Mouse (Mus musculus) CH12.LX (cell line): ENCODE measurements around the gene Tecta. TPM values are rescaled to one million over a fixed set of nuclear protein-coding genes. Genes with fewer than 3 reads are reported as not detected.

ENCODE experiments used
- DNase-seq: peaks from one replicate; pipeline ENCODE4 v3.0.0-alpha.2; 2013; ENCODE audit errors: extremely low read depth
- H3K27ac ChIP-seq: 2 replicates; pipeline ENCODE4 v1.5.1; 2012; ENCODE audit warnings: low read depth, mild to moderate bottlenecking, control low read depth, moderate library complexity; ENCODE audit not compliant: insufficient read depth
- H3K27me3 ChIP-seq: replicated peaks from 2 replicates; pipeline ENCODE3; 2012; ENCODE audit warnings: inconsistent platforms
- H3K36me3 ChIP-seq, 2 experiments: replicated peaks in 1 of 2; 2 replicates each; pipeline versions ENCODE3 to v1.6.1; 2012; ENCODE audit warnings: inconsistent platforms in 1 of 2, low read length in 1 of 2, mild to moderate bottlenecking in 1 of 2, mixed read lengths in 1 of 2, moderate library complexity in 1 of 2; ENCODE audit not compliant: control insufficient read depth in 1 of 2, insufficient read depth in 1 of 2
- H3K4me1 ChIP-seq, 2 experiments: 2 replicates each; pipeline ENCODE4 v1.6.1; 2012; ENCODE audit warnings: inconsistent platforms in 1 of 2, moderate library complexity in 1 of 2; ENCODE audit not compliant: insufficient read depth in 2 of 2, control insufficient read depth in 1 of 2
- H3K4me2 ChIP-seq: 2 replicates; pipeline ENCODE4 v1.6.1; 2012; ENCODE audit warnings: low read depth, mild to moderate bottlenecking, control low read depth; ENCODE audit not compliant: poor library complexity, insufficient read depth, severe bottlenecking
- H3K4me3 ChIP-seq, 3 experiments: fragments of 150-350 bp in 1 of 3; sonication (generic) in 1 of 3; replicated peaks in 1 of 3; 2 replicates each; pipeline versions ENCODE3 to v1.5.1; 2011 to 2012; ENCODE audit warnings: low read depth in 2 of 3, low read length in 2 of 3, mild to moderate bottlenecking in 2 of 3, moderate library complexity in 2 of 3, control low read depth in 1 of 3, improper control_type of control experiment in 1 of 3, inconsistent platforms in 1 of 3, mixed read lengths in 1 of 3; ENCODE audit not compliant: poor library complexity in 1 of 3
- H3K79me2 ChIP-seq: replicated peaks from 2 replicates; pipeline ENCODE4 v1.6.1; 2012; ENCODE audit warnings: mild to moderate bottlenecking, moderate library complexity; ENCODE audit not compliant: control insufficient read depth, poor library complexity, insufficient read depth, severe bottlenecking; ENCODE audit errors: extremely low read depth
- H3K9ac ChIP-seq: 2 replicates; pipeline ENCODE4 v1.6.1; 2012; ENCODE audit warnings: low read depth, mild to moderate bottlenecking, control low read depth, moderate library complexity; ENCODE audit not compliant: insufficient read depth
- H3K9me3 ChIP-seq: replicated peaks from 2 replicates; pipeline ENCODE3; 2012; ENCODE audit warnings: low read length, inconsistent platforms, mixed read lengths
- E2F4 ChIP-seq: IDR thresholded peaks from 2 replicates; pipeline ENCODE4 v1.6.1; 2011; ENCODE audit warnings: low read depth, low read length, improper control_type of control experiment; ENCODE audit not compliant: insufficient replicate concordance
- JUND ChIP-seq: conservative IDR thresholded peaks from 2 replicates; pipeline ENCODE4 v1.6.1; 2011; ENCODE audit warnings: low read depth, low read length, improper control_type of control experiment
- KAT2A ChIP-seq: IDR thresholded peaks from 2 replicates; pipeline ENCODE4 v1.6.1; 2012; ENCODE audit warnings: low read length, improper control_type of control experiment, inconsistent platforms; ENCODE audit not compliant: insufficient replicate concordance
- MAX ChIP-seq: IDR thresholded peaks from 2 replicates; pipeline ENCODE4 v1.6.1; 2011; ENCODE audit warnings: low read length, improper control_type of control experiment
- MAZ ChIP-seq: IDR thresholded peaks from 2 replicates; pipeline ENCODE4 v1.6.1; 2012; ENCODE audit warnings: low read depth, mild to moderate bottlenecking, inconsistent platforms, low read length, improper control_type of control experiment, moderate library complexity
- MXI1 ChIP-seq: IDR thresholded peaks from 2 replicates; pipeline ENCODE4 v1.6.1; 2011; ENCODE audit warnings: mild to moderate bottlenecking, low read depth, low read length, improper control_type of control experiment
- MYC ChIP-seq: IDR thresholded peaks from 2 replicates; pipeline ENCODE4 v1.6.1; 2011; ENCODE audit warnings: low read depth, mild to moderate bottlenecking, improper control_type of control experiment, low read length
- RAD21 ChIP-seq: IDR thresholded peaks from 2 replicates; pipeline ENCODE4 v1.6.1; 2011; ENCODE audit warnings: low read depth, mild to moderate bottlenecking, low read length, improper control_type of control experiment, moderate library complexity
- TCF12 ChIP-seq: IDR thresholded peaks from 2 replicates; pipeline ENCODE4 v1.6.1; 2014; ENCODE audit warnings: low read depth, mild to moderate bottlenecking, inconsistent platforms, low read length, improper control_type of control experiment
- UBTF ChIP-seq: IDR thresholded peaks from 2 replicates; pipeline ENCODE4 v1.6.1; 2012; ENCODE audit warnings: low read depth, mild to moderate bottlenecking, inconsistent platforms, low read length, improper control_type of control experiment, moderate library complexity
- ZMIZ1 ChIP-seq: IDR thresholded peaks from 2 replicates; pipeline ENCODE4 v1.6.1; 2012; ENCODE audit warnings: low read depth, mild to moderate bottlenecking, inconsistent platforms, low read length, improper control_type of control experiment
- dilution Hi-C: fragments of 300-500 bp; cut with MboI; formaldehyde crosslinking; loops from 2 replicates; pipeline ENCODE4 v1.14.3; 2020; ENCODE audit warnings: low sequenced_read_pairs; ENCODE audit not compliant: extremely low pct_unique_long_range_greater_than_20kb, extremely low pct_ligation_motif_present
- in situ Hi-C: fragments of 300-500 bp; cut with MboI; formaldehyde crosslinking; loops from 3 replicates; pipeline ENCODE4 v1.14.3; 2019; ENCODE audit warnings: low sequenced_read_pairs, low pct_ligation_motif_present, low pct_unique_long_range_greater_than_20kb, mixed read lengths
- polyA plus RNA-seq: library from polyadenylated mRNA; unstranded; fragments of >175 nt; gene quantifications from 2 replicates; pipeline ENCODE4 v1.2.1, GENCODE M21; 2012; ENCODE audit warnings: low read depth; ENCODE audit not compliant: insufficient read length
- total RNA-seq, 2 experiments: library from RNA; depleted of rRNA; stranded (reverse); fragments of 300-350 nt in 1 of 2; fragments of >200 nt in 1 of 2; gene quantifications; 2 replicates each; pipeline ENCODE4 v1.2.3; 2012 to 2014

Gene Tecta
- total and polyA plus RNA-seq, 3 experiments, result 0.04 to 0.09 TPM; not detected in 1

DNA sequence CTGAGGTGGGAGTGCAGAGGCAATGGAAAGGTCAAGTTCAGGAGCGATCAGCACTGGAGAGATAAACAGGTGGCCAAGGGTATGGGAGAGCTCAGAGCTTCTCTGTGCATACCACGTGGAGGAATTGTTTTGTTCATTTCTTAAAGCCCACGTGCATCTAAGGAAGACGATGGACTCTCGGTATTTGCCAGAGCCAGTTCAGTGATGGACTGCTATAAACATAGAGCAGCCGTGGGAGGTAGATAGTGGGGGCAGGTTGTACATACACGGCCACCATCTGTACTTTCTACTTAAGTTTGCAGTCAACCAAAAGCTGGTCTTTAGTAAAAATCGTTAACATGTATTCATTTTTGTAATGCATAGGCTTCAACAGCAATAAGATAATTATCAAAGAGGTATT, 42.4 kb upstream of the Tecta start:
- no peak overlapping the region for H3K4me3 ChIP-seq
- H3K36me3 ChIP-seq, result peaks cover 43 to 81% of the 10 kb centered on the region in 2 experiments
- H3K79me2 ChIP-seq, result no peaks in the 10 kb centered on the region
- dilution Hi-C loops (no loop called here), in situ Hi-C loops (no loop called here)
- no peak for TF ChIP-seq KAT2A
- DNase-seq, result no peak
- H3K4me2 ChIP-seq, result no peak overlapping the region
- no peak overlapping the region for H3K27ac ChIP-seq
- no peaks in the 10 kb centered on the region for H3K9me3 ChIP-seq
- H3K9ac ChIP-seq, result no peak overlapping the region
- no peaks in the 10 kb centered on the region for H3K27me3 ChIP-seq
- H3K4me1 ChIP-seq, result peaks cover 0 to 6% of the 10 kb centered on the region in 2 experiments; a peak in 2 of 4 replicates

DNA sequence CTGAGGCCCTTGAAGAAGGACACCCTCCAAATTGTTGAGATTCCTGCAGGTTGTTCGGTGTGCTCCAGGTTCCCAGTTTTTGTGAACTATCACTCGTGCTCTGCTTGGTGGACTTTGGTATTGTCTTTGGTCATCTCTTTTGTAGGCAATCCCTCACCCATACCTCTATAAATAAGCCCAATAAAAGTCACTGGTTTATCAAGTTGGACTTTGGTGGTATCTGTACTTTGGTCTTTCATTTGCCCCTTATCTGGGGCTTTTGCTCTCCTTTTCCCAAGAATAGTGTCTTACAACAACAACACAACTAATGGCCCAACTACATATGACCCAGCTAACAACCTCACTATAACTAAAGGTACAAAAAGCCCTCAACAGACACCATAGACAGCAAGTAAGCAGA, 41.5 kb upstream of the Tecta start:
- H3K27me3 ChIP-seq, result no peaks in the 10 kb centered on the region
- no peaks in the 10 kb centered on the region for H3K79me2 ChIP-seq
- in situ Hi-C loops (no loop called here), dilution Hi-C loops (no loop called here)
- no peak for DNase-seq
- TF ChIP-seq E2F4, result no peak
- no peak for TF ChIP-seq UBTF
- no peak for TF ChIP-seq MAZ
- no peak for TF ChIP-seq MXI1
- TF ChIP-seq MYC, result no peak
- TF ChIP-seq RAD21, result no peak
- peaks cover 49 to 87% of the 10 kb centered on the region in 2 experiments for H3K36me3 ChIP-seq
- H3K4me1 ChIP-seq, result peaks cover 0 to 6% of the 10 kb centered on the region in 2 experiments; a peak in 2 of 4 replicates
- H3K4me2 ChIP-seq, result no peak overlapping the region
- no peak overlapping the region for H3K9ac ChIP-seq
- no peaks in the 10 kb centered on the region for H3K9me3 ChIP-seq
- no peak overlapping the region for H3K4me3 ChIP-seq
- no peak overlapping the region for H3K27ac ChIP-seq

DNA sequence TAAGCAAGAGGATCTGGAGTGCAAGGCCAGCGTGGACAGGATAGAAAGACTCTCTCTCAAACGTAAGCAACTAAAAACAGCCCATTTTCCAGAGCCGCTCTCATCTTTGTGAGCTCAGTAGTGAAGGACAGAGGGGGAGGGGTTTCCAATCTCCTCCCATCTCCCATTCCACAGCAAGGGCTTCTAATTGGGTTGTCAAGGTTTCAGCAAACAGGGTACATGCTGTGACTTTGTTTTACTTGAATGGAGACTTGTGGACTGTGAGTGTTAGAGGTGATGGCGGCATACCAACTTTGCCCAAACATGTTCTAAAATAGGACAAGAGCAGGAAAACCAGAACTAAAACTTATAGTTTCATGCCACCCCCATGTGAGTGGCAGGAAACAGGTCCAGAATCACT, 39.7 kb upstream of the Tecta start:
- DNase-seq, result no peak
- Histone ChIP-seq H3K79me2 (no peaks in the 10 kb centered on the region), H3K4me3 (no peak overlapping the region), H3K9ac (no peak overlapping the region), H3K27ac (no peak overlapping the region), H3K36me3 (peaks cover 45 to 87% of the 10 kb centered on the region in 2 experiments), H3K4me1 (peaks cover 0 to 6% of the 10 kb centered on the region in 2 experiments; a peak in 2 of 4 replicates), H3K4me2 (no peak overlapping the region), H3K9me3 (no peaks in the 10 kb centered on the region), H3K27me3 (no peaks in the 10 kb centered on the region)
- in situ Hi-C loops, result no loop called here
- dilution Hi-C loops, result no loop called here
- no peak for TF ChIP-seq MAX
- no peak for TF ChIP-seq ZMIZ1
- TF ChIP-seq JUND, result no peak
- no peak for TF ChIP-seq TCF12
